Mouse (Mus musculus): ENCODE results near the gene Cyp46a1.

GRCm38 (mm10) chr12:108316655-108317054 is 17.5 kb upstream of the Cyp46a1 start:
- no peak for TF ChIP-seq POLR2A (IDR thresholded peaks at IDR 0.05; ENCODE audit: borderline replicate concordance, extremely low read depth, insufficient read depth, insufficient read length, poor library complexity, severe bottlenecking)
- TF ChIP-seq CTCF (IDR thresholded peaks at IDR 0.05; ENCODE audit: borderline replicate concordance, extremely low read depth, insufficient read depth, insufficient read length): no peak
